Mouse (Mus musculus) adrenal gland, postnatal 4 days (tissue): ENCODE data around the gene Tekt5. TPM values are rescaled to one million over a fixed set of nuclear protein-coding genes. Genes with fewer than 3 reads are reported as not detected.
A peak's percentile ranks its signal among the peaks of the same experiment; 100 is the strongest.

Experiments used
- DNase-seq, 2 experiments: peaks; one replicate each; pipeline ENCODE4 v3.0.0; 2021 to 2022; ENCODE audit warnings: low spot score in 2 of 2, mixed read lengths in 2 of 2
- total RNA-seq, 2 experiments: library from RNA; stranded (reverse); gene quantifications; 2 replicates each; pipeline ENCODE4 v1.2.3; 2021

Tekt5 gene
- total RNA-seq, 2 experiments from 2014 or later = 0.28 TPM; not detected in 1

GRCm38 (mm10) chr16:10384060-10384497 is 11.2 kb downstream of the Tekt5 start:
- no peak for DNase-seq

- no peak for DNase-seq
Measured at GRCm38 (mm10) chr16:10379531-10379930, 15.8 kb downstream of the Tekt5 start.

GRCm38 (mm10) chr16:10377286-10377685 is 18.0 kb downstream of the Tekt5 start:
- DNase-seq = no peak

- DNase-seq = peak in 1 of 2 experiments; percentile 16
Measured at GRCm38 (mm10) chr16:10374254-10375011, 20.9 kb downstream of the Tekt5 start.

- DNase-seq = no peak
Measured at GRCm38 (mm10) chr16:10372372-10372771, 22.9 kb downstream of the Tekt5 start.

- no peak for DNase-seq
Measured at GRCm38 (mm10) chr16:10369996-10370395, 25.3 kb downstream of the Tekt5 start.

- no peak for DNase-seq
Measured at GRCm38 (mm10) chr16:10369468-10369934, 25.8 kb downstream of the Tekt5 start.

- DNase-seq = peak in 1 of 2 experiments; percentile 10
Measured at GRCm38 (mm10) chr16:10366240-10367217, 28.8 kb downstream of the Tekt5 start.

GRCm38 (mm10) chr16:10365796-10366195 is 29.5 kb downstream of the Tekt5 start:
- no peak for DNase-seq

- DNase-seq = no peak
Measured at GRCm38 (mm10) chr16:10363061-10363460, 32.2 kb downstream of the Tekt5 start.

GRCm38 (mm10) chr16:10359241-10359640 is 36.0 kb downstream of the Tekt5 start:
- DNase-seq = no peak

- peak in 1 of 2 experiments; percentile 10 for DNase-seq
Measured at GRCm38 (mm10) chr16:10358010-10358934, 37.0 kb downstream of the Tekt5 start.

- DNase-seq = no peak
Measured at GRCm38 (mm10) chr16:10355004-10355403, 40.3 kb downstream of the Tekt5 start.

GRCm38 (mm10) chr16:10351050-10351636 is 44.1 kb downstream of the Tekt5 start:
- DNase-seq = no peak

- DNase-seq = no peak
Measured at GRCm38 (mm10) chr16:10349876-10350275, 45.4 kb downstream of the Tekt5 start.

GRCm38 (mm10) chr16:10349436-10349835 is 45.9 kb downstream of the Tekt5 start:
- DNase-seq = no peak

GRCm38 (mm10) chr16:10347551-10347950 is 47.7 kb downstream of the Tekt5 start:
- no peak for DNase-seq

- no peak for DNase-seq
Measured at GRCm38 (mm10) chr16:10341110-10341509, 54.2 kb downstream of the Tekt5 start.

GRCm38 (mm10) chr16:10339930-10340329 is 55.4 kb downstream of the Tekt5 start:
- DNase-seq = no peak

- no peak for DNase-seq
Measured at GRCm38 (mm10) chr16:10338601-10339000, 56.7 kb downstream of the Tekt5 start.
